Mouse (Mus musculus) liver, adult 2 months (tissue): ENCODE measurements at regions not wholly inside any gene's neighbourhood (a gene's known extent, or its start where the extent isn't known, plus 50 kb on each side); places are given as distances from the start of the nearest gene placed in this dataset.
A peak's percentile ranks its signal among the peaks of the same experiment; 100 is the strongest.

Source experiments
- DNase-seq: peaks from one replicate; pipeline ENCODE4 v3.0.0-alpha.2; 2011; ENCODE audit warnings: low read depth, low spot score; ENCODE audit errors: extremely low read depth
- H3K27ac ChIP-seq: fragments of 200-500 bp; replicated peaks from 2 replicates; pipeline ENCODE4 v1.5.1; 2012; ENCODE audit warnings: low read depth, mild to moderate bottlenecking, control low read depth, inconsistent platforms, low read length; ENCODE audit not compliant: insufficient read depth
- H3K27me3 ChIP-seq: fragments of 200-500 bp; 2 replicates; pipeline ENCODE4 v1.6.1; 2012; ENCODE audit warnings: mild to moderate bottlenecking, moderate library complexity, low read length, inconsistent platforms; ENCODE audit not compliant: control insufficient read depth, insufficient read depth
- H3K36me3 ChIP-seq: fragments of 200-500 bp; 2 replicates; pipeline ENCODE4 v1.6.1; 2012; ENCODE audit warnings: low read length, inconsistent platforms; ENCODE audit not compliant: control insufficient read depth, insufficient read depth
- H3K4me1 ChIP-seq: fragments of 200-500 bp; 2 replicates; pipeline ENCODE4 v1.6.1; 2011; ENCODE audit warnings: low read length; ENCODE audit not compliant: control insufficient read depth, insufficient read depth
- H3K4me3 ChIP-seq: fragments of 200-500 bp; 2 replicates; pipeline ENCODE4 v1.5.1; 2011; ENCODE audit warnings: low read depth, mild to moderate bottlenecking, control low read depth, low read length, moderate library complexity; ENCODE audit not compliant: insufficient read depth
- H3K79me2 ChIP-seq: fragments of 200-500 bp; 2 replicates; pipeline ENCODE4 v1.6.1; 2012; ENCODE audit warnings: inconsistent platforms, mild to moderate bottlenecking, low read length, moderate library complexity; ENCODE audit not compliant: control insufficient read depth, insufficient read depth
- H3K9ac ChIP-seq: fragments of 200-500 bp; 2 replicates; pipeline ENCODE4 v1.6.1; 2012; ENCODE audit warnings: low read depth, mild to moderate bottlenecking, control low read depth, inconsistent platforms, low read length
- CTCF ChIP-seq: fragments of 200-500 bp; IDR thresholded peaks from 2 replicates; pipeline ENCODE4 v1.5.1; 2011; ENCODE audit warnings: low read depth, low read length, control low read depth
- POLR2A ChIP-seq: fragments of 200-500 bp; IDR thresholded peaks from 2 replicates; pipeline ENCODE4 v1.6.1; 2011; ENCODE audit warnings: low read length, control low read depth; ENCODE audit not compliant: insufficient read depth; ENCODE audit errors: extremely low read depth
- WGBS: fragments of 180-500 bp; shearing (Covaris S2); methylation state at CpG from one replicate; pipeline ENCODE4 v1.1.7; 2018; 5-methylcytosine and 5-hydroxymethylcytosine counted together

GRCm38 (mm10) chr6:78899952-78900351 lies 431.3 kb upstream of the Reg3g start:
- peak; percentile 63 for DNase-seq
- H3K79me2 ChIP-seq = no peaks in the 10 kb centered on the region
- no peaks in the 10 kb centered on the region for H3K4me1 ChIP-seq
- no peak overlapping the region for H3K4me3 ChIP-seq
- H3K27ac ChIP-seq = no peak overlapping the region
- H3K36me3 ChIP-seq = no peaks in the 10 kb centered on the region
- no peaks in the 10 kb centered on the region for H3K27me3 ChIP-seq
- WGBS = 1% methylated on average over 2 of the region's 2 CpGs
- TF ChIP-seq POLR2A = no peak
- peak; percentile 29; the same call in 1 of the 2 replicates for TF ChIP-seq CTCF
- H3K9ac ChIP-seq = no peak overlapping the region

- no peak for DNase-seq
- Histone ChIP-seq H3K36me3 (no peaks in the 10 kb centered on the region), H3K9ac (no peak overlapping the region), H3K4me1 (no peaks in the 10 kb centered on the region), H3K27ac (no peak overlapping the region), H3K4me3 (no peak overlapping the region), H3K79me2 (no peaks in the 10 kb centered on the region), H3K27me3 (no peaks in the 10 kb centered on the region)
- WGBS = 56% methylated on average over 3 of the region's 3 CpGs
- TF ChIP-seq CTCF = no peak
- no peak for TF ChIP-seq POLR2A
Measured at GRCm38 (mm10) chr6:78892730-78893129, 424.1 kb upstream of the Reg3g start.

- H3K36me3 ChIP-seq = no peaks in the 10 kb centered on the region
- no peaks in the 10 kb centered on the region for H3K27me3 ChIP-seq
- H3K27ac ChIP-seq = no peak overlapping the region
- no peaks in the 10 kb centered on the region for H3K79me2 ChIP-seq
- H3K4me1 ChIP-seq = no peaks in the 10 kb centered on the region
- H3K9ac ChIP-seq = no peak overlapping the region
- DNase-seq = no peak
- TF ChIP-seq CTCF (no peak), POLR2A (no peak)
- no peak overlapping the region for H3K4me3 ChIP-seq
Measured at GRCm38 (mm10) chr6:78863031-78863430, 394.4 kb upstream of the Reg3g start.

- Histone ChIP-seq H3K4me3 (no peak overlapping the region), H3K36me3 (no peaks in the 10 kb centered on the region), H3K4me1 (no peaks in the 10 kb centered on the region), H3K27me3 (no peaks in the 10 kb centered on the region), H3K9ac (no peak overlapping the region), H3K79me2 (no peaks in the 10 kb centered on the region), H3K27ac (no peak overlapping the region)
- TF ChIP-seq CTCF (no peak), POLR2A (no peak)
- DNase-seq = no peak
- 46% methylated on average over 2 of the region's 2 CpGs for whole genome bisulfite sequencing
Measured at GRCm38 (mm10) chr6:78841261-78841660, 372.6 kb upstream of the Reg3g start.

- no peaks in the 10 kb centered on the region for H3K4me1 ChIP-seq
- no peak for DNase-seq
- no peak overlapping the region for H3K9ac ChIP-seq
- 57% methylated on average over 6 of the region's 6 CpGs for WGBS
- no peaks in the 10 kb centered on the region for H3K27me3 ChIP-seq
- H3K36me3 ChIP-seq = no peaks in the 10 kb centered on the region
- TF ChIP-seq CTCF (no peak), POLR2A (no peak)
- no peak overlapping the region for H3K27ac ChIP-seq
- H3K4me3 ChIP-seq = no peak overlapping the region
- no peaks in the 10 kb centered on the region for H3K79me2 ChIP-seq
Measured at GRCm38 (mm10) chr6:78825901-78826629, 357.4 kb upstream of the Reg3g start.

- 94% methylated on average over 1 of the region's 1 CpGs for WGBS
- H3K79me2 ChIP-seq = no peaks in the 10 kb centered on the region
- H3K36me3 ChIP-seq = no peaks in the 10 kb centered on the region
- H3K4me1 ChIP-seq = no peaks in the 10 kb centered on the region
- H3K9ac ChIP-seq = no peak overlapping the region
- no peak overlapping the region for H3K27ac ChIP-seq
- no peak for DNase-seq
- TF ChIP-seq CTCF (no peak), POLR2A (no peak)
- no peaks in the 10 kb centered on the region for H3K27me3 ChIP-seq
- H3K4me3 ChIP-seq = no peak overlapping the region
Measured at GRCm38 (mm10) chr6:78821251-78821650, 352.6 kb upstream of the Reg3g start.
